Mouse (Mus musculus) olfactory bulb, adult 2 months (tissue): Measurements from ENCODE around the gene Hcls1.

Source experiments
- CTCF ChIP-seq: fragments of 200-500 bp; IDR thresholded peaks from 2 replicates; pipeline ENCODE4 v1.5.1; 2012; ENCODE audit warnings: low read depth, mild to moderate bottlenecking, low read length, moderate library complexity; ENCODE audit not compliant: insufficient read depth
- POLR2A ChIP-seq: fragments of 200-500 bp; IDR thresholded peaks from 2 replicates; pipeline ENCODE4 v1.6.1; 2012; ENCODE audit warnings: mild to moderate bottlenecking, low read depth, low read length, moderate library complexity; ENCODE audit not compliant: insufficient read depth

GRCm38 (mm10) chr16:36920410-36920809 is 14.4 kb upstream of the Hcls1 start:
- no peak for TF ChIP-seq CTCF
- TF ChIP-seq POLR2A = no peak
